Mouse (Mus musculus) c-Kit-positive CD71-negative TER-119-negative erythroid progenitor cells, embryonic 14.5 days (primary cell): ENCODE measurements around the gene Morn4.

ENCODE experiments used
- DNase-seq: peaks from one replicate; pipeline ENCODE4 v3.0.0-alpha.2; 2013; ENCODE audit warnings: low read depth

The Morn4 gene

DNA sequence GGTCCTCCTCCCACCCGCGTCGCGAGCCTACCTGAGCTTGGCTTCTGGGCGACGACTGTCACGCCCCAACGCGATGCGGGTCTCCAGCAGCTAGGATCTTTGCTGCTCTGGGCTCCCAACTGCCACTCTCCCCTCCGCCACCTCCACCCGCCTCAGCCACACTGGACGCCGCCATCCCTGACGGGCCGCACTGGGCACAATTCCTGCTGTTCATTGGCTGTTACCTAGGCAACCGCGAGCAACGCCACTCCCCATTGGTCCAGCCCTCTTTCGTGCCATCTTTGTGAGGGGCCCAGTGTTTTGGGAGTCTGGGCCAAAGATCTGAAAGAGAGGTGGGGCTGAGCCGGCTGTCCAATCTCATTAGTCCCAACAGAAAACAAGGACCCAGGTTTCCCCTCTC, at the start of gene Morn4:
TSS of gene Morn4 (minus strand) at position 192 of the 400 bp plus-strand sequence.
- DNase-seq: peak; percentile 81

DNA sequence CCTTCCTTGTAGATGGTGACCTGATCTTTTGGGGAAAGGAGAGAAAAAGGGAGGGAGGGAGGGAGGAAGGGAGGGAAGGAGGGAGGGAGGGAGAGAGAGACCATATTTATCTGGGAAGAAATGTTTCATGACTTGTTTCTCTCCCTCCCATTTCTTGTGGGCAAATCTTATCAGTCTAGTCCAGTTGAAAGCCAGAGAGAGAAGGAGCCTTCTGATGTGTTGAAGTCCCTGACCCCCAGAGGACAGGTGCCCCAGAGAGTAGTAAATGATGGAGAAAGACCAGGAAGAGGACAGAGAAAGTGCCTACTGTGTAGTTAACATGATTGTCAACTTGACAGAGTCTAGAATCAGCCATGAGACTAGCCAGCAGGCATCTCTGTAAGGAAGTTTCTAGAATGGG, 48.9 kb upstream of the Morn4 start:
- DNase-seq: no peak

DNA sequence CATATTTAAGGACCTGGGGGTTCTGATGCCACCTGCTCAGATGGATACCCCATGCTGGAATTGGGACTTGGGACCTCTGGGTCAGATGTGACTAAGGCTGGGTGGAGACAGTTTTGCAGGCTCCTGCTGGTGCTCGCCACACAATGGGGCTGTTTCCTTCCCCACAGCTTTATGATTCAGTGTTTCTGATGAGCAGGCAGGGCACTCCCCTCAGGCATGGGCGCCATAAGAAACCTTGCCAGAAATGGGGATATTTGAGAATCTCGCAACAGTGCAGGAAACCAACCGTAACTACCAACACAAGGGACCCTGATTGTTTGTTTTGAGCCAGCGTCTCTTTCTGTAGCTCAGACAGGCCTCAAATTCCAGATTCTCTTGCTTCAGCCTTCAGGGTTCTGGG, 44.9 kb upstream of the Morn4 start:
- no peak for DNase-seq

DNA sequence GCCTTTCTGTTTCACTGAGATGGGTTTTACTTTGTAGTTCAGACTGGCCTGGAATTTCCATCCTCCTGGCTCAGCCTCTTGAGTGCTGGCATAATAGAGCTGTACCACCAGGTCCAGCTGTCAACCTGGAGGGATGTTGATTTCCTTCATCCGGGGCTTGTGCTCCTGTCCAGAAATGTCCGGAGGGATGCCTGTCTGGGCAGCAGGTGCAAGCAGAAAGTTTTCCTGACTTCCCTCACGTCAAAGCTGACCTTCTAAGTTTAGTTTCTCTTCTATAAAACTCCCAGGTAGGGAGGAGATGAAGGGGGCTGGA, 44.1 kb upstream of the Morn4 start:
- DNase-seq: no peak

DNA sequence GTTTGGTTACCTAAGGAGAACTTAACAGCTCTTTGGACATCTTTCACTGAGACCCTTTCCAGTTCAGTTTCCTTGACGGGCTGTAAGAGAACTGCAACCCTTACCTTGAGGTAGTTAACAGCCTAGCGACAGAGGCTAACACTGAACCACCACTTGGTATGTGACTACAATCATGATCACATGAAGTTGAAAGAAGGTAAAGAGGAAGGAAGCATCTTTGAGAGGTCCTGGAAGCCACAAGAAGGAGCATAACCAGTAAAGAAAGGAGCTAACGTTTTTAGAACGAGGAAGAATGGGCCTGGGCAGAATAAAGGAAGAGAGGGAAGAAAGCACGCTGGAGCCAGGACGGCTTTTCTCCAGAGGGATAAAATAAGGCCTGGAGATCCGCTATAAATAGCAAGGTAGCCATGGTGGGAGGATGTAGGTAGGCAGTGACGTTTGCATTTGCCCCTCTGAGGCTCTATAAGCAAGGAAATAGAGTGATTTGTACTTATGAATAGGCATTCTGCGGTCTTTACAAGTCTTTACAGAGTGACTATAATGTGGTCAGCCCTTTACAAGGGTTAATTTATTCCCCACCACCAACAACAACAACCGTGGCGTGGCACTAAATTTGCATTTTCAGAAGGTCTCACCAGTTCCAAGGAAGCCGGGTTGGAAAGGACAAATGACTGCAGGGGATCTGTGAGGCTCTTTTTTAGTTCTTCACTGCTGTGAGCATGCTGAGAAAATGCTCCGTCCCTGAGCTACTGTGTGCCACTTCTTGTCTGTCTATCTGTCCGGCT, 43.5 kb upstream of the Morn4 start:
- peak; percentile 46 for DNase-seq

DNA sequence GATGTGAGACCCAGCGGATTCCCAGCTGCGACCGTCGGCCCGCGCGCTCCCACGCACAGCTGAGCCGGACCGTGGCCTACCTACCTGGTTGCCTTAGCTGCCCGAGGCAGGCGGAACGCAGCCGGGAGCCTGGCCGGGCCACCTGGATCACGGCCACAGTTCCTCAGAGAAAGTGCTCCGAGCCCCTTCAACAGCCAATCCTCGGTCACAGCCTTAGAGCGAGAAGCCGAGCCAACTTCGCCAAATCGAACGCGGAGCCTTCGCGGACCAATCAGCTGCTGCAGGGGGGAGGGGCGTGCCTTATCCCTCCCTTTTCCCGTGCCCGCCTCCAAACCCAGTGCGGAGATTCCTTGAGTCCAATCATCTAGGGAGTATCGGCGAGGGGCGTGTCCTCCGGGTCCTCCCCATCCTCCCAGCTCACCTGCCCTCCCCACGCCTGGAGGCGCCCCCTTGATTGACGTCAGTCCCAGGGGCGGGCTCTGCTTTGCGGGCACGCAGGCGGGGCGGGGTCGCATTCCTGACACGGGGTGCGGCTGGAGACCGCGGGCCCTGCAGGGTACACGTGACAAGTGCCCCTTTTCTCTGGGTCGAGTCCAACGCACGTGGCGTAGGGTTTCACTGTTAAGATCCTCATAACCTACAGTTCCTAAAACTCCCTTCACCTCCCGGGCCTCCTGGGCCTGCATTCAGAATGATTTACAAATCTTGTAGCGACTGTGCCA, 42.8 kb upstream of the Morn4 start, which contains the start of gene Avpi1:
TSS of gene Avpi1 (minus strand) at position 273 of the 722 bp plus-strand sequence.
- DNase-seq: peak; percentile 91

DNA sequence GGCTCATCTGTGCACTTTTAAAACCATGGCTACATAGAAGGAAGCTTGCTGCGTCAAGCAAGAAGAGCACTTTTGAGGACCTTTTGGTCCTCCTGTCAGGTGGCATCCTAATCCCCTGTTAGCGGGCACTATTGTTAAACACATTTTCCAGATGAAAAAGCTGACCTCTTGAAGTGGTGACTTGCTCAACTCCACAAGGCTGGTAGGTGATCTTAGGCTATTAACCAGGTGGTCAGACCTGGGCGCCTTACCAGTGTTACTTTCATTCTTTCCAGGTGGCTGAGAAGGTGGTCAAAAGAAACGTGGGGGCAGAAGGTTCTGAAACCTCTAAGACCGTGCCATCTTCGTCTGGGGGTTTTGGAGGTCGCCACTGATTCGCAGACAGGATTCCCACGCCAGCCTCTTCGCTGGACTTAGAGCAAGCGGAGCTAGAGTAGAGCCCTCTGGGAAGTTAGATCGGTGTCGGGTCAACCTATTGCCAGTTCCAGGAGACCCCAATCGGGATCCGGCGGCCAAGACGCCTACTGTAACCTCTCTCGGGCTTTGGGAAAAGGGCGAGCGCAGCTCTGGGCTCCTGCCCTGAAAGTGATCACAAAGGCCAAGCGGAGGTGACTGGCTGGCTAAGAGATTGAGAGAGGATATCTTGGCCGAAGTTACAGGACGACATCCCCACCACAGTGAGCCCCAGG, 42.0 kb upstream of the Morn4 start:
- DNase-seq: no peak

DNA sequence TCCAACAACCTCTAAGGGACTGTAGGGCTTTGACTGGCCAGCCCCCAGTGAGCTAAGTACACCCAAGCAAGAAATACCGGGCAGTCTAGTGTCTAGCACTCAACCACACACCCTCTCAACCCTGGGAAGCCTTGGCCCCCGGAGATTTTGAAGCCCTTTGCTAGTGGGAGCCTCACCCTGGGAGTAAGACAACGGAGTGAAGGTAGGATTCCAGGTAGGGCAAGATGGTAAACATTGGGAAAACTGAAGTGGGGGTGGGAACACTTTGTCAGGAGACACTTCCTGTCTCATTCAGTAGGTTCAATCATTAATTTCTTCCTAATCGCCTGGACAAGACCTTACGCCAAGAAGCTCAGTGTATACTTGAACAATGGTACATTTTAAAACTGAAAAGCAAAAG, 40.9 kb upstream of the Morn4 start:
- DNase-seq: no peak

DNA sequence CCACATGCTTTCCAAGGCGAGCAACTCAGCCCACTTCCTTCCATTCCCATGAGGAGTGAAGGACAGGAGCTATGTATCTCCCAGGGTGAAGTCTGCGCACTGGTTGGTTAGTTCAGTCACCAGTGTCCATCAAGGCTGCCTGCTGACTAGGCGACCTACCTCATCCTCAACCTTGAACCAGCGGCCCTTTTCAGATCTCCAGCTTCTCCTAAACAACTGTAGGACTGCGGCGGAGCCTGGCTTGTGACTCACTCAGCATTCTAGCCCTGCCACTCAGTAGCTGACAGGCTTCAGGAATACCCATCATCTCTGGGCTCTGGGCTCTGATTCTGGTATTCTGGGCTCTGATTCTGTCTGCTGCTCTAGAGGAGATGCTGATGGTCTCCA, 40.1 kb upstream of the Morn4 start:
- DNase-seq: no peak

DNA sequence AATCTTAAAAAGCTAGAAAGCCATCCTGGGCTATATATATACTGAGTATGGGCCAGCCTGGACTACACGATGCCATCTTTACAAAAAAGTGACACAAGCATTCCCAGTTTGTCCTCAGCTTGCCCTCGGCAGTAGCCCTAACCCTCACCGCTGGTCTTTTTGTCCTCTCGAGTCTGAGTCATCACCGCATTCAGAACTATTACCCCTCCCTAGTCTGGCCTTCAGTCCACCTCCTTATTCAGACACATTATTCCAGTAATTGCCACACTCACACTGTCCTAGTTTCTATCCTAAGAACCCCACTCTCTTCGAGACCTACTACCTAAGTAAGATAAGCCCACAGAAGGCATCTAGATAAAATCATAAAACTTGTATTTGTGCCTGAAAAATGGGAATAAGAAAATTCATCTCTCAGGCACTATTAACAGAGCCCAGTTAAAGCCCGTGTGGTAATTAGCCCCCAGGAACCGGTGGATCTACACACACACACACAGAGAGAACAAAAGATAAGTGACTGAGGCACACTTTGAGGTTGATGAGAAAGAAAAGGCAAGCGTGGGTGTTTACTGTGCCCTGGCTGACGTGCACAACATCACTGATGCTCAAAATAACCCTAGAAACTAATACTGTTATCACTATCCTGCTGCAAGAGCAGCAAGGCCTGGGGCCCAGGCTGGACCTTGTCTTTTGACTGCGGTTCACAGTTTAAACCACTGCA, 39.5 kb upstream of the Morn4 start:
- DNase-seq: no peak

DNA sequence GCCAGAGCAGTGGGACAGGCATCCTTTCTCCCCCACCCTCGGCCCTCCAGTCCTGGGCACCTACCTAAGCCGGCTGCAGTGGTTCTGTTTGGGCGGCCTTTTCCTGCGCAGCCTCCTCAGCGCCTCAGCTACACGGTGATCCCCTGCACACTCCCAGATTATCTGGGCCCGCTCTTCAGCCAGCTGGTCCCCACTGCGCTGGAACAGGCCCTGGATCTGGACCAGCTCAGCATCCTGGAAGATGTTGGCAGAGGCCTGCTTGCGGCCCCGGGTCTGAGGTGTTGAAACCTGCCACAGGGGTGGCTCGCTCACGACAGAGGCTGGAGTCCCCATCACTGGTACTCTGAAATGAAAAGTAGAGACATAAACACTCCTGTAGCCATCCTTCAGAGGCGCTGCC, 38.5 kb upstream of the Morn4 start:
- DNase-seq: no peak

DNA sequence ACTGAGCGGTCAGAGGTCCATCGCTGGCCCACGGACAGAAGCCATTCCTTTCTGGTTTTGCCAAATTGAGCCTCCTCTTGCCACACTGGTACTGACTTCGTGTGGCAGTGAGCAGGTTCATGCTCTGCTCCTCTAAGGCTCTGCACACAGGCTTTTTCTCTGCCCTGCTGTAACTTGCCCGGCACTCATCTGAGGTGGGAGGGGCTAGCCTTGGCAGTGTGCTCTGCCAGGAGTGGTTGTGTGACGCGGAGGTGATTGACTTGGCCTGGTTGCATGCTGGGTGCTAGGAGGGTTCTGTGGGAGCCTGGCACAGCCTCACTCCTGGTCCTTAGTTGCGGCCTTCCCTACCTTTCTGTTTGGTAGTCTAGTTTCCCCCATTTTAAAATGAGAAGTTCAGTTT, 34.3 kb upstream of the Morn4 start:
- DNase-seq: no peak

DNA sequence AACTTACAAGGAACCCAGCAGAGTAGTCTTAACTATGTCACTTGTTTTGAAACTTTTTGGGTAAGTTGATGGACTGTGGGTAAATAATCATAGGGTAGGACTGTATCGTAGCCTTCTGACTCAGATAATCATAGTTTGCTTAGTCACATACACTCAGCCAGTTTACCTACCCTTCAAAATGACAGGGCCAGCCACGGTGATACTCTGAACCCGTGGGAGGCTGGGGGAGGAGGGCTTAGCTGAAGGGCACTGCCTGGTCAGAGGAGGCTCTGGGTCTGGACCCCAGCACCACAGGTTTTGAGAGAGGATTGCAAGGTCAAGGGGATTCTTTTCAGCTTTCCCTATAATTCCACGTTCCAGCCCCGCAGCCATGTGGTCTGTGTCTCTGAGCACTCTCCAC, 32.4 kb upstream of the Morn4 start:
- no peak for DNase-seq

DNA sequence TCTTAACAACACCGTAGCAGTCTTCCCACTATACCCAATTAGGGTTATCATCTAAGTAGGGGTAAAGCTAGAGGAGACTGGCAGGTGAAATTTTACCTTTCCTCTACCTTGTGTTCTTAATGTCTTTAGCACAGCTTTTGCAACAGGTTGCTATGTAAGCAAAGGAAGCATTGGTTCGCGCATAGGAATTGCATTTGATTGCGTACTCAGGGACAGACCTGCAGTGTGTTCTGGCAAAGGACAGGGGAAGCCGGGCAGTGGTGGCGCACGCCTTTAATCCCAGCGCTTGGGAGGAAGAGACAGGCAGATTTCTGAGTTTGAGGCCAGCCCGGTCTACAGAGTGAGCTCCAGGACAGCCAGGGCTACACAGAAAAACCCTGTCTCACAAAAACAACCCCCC, 32.0 kb upstream of the Morn4 start:
- DNase-seq: no peak

DNA sequence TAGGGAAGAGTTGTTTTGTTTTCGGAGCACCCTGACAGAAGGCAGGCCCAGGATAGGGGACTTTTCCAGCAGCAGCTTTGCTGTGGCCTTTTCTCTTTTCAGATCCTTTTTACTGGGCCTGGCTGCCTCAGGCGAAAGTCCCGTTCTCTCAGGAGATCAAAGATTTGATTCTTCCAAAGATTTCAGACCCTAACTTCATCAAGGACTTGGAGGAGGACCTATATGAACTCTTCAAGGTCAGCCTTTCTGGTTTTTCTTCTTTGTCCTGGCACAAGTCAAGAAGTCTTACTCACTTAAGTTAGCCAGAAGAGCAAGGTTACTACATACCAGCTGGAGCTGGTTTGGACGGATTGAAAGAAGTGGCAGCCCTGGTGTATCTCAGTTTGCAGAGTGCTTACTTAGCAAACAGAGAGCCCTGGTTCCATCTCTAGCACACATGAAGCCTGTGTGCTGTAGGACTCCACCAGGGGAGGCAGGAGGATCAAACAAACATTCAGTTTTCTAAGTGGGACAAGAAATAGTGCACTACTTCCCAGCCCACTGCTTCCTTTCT, 29.7 kb upstream of the Morn4 start:
- no peak for DNase-seq

DNA sequence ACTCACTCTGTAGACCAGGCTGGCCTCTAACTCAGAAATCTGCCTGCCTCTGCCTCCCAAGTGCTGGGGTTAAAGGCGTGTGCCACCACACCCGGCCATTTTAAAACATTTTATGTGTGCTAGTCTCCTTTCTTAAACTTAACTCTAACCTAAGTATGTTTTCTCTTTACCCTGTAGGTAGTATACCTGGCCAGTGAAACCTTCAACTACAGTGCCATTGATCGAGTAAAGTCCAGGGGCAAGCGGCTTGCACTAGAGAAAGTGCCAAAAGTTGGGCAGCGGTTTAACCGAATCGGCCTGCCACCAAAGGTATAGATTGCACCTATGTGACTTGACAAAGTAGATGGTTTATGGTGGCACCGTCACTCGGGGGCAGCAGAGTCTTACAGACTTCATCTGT, 18.5 kb upstream of the Morn4 start:
- no peak for DNase-seq

DNA sequence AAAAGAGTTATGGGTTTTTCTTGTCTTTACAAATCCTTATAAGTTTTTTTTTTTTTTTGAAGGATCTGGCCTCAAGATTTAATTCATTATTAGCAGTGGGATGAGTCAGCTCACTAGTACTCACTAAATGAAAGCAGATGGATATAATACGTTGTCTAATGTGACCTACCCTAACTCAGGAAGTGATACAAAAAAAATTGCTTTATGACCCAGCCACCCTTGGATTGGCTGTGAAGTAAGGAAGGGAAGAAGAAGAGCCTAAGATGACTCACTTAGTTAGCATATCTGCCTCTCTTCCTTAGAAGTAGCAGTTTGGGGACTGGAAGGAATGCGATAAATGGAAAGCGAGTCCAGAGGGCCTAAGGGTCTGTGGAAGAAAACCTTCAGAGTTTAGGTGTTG, 13.2 kb upstream of the Morn4 start:
- no peak for DNase-seq

DNA sequence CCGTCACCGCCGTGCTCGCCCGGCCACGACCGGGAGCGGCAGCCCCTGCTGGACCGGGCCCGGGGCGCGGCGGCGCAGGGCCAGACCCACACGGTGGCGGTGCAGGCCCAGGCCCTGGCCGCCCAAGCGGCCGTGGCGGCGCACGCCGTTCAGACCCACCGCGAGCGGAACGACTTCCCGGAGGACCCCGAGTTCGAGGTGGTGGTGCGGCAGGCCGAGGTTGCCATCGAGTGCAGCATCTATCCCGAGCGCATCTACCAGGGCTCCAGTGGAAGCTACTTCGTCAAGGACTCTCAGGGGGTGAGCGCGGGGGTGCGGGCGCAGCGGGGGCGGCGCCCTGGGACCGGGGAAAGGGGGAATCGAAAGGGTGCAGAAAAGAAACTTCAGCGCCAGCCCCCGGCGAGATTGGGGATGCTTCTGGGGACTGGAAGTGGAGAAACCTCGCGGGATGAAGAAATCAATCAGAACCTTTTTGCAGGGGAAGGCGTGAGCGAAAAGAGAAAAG, 4.5 kb upstream of the Morn4 start:
- DNase-seq: no peak

DNA sequence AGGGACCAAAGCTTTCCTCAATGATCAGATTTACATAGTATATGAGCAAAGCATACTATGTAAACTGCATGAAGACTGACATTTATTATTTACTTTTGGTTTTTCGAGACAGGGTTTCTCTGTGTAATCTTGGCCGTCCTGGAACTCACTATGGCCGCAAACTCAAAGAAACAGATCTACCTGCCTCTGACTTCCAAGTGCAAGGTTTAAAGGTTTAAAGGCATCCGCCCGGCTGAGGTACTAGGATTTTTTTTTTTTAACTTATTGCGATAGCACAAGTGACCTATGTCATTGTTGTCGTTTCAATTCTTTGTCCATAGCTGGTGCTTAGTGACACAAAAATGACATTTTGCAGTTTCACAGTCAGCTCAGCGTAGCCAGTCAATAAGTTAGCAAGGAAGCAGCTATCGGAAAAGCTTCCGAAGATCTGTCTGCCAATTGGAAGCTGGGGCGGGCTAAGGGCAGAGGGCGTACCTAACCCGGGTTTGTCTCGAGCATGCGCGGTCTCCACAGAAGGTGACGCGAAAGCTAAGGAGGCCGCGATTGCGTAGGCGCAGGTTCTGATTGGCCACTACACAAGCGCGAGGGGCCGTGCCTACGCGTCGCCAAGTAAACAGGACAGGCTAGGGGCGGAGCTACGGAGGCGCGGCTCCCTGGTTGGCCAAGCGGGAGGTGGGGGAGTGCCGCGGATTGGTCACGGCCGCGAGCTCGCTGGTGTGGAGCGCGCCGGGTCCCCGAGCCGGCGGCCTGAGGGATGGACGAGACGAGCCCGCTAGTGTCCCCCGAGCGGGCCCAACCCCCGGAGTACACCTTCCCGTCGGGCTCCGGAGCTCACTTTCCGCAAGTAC, 3.8 kb upstream of the Morn4 start, which contains the start of gene Pi4k2a:
TSS of gene Pi4k2a (plus strand) at position 723 of the 848 bp plus-strand sequence.
- DNase-seq: peak; percentile 100

DNA sequence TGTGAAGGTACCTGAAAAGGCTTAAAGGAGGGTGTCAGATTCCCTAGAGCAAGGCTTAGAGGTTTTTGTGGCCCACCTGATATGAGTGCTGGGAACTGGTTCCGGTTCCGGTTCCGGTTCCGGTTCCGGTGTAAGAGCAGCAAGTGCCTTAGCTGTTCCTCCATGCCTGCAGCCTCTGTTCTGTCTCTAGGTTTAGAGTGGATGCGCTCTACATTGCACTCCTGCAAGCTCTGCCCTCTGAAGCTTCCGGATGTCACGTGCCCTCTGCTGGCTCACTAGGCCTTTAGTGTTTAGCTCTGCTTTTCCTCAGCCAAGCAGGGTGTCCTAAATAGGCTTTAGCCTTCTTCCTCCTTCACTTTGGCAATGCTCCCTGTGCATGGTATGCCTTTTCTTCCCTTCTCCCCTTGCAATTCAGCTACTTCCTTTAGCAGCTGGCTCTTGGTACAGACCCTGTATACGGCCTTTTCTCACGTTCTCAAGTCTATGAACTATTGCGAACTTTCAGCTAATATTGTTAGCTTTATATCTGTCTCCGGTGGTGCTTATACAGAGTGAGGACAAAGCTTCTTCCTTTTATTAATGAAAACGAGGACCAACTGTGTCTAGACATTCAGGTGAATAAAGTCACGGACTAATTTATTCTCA, 3.1 kb upstream of the Morn4 start:
- DNase-seq: no peak
